Mouse (Mus musculus) testis, adult 2 months (tissue): Measurements from ENCODE around the gene Ccl3.

Experiments
- CTCF ChIP-seq: fragments of 200-500 bp; IDR thresholded peaks from 2 replicates; pipeline ENCODE4 v1.5.1; 2012; ENCODE audit warnings: low read depth, mild to moderate bottlenecking, inconsistent platforms, low read length, moderate library complexity; ENCODE audit not compliant: control insufficient read depth, insufficient read depth, insufficient replicate concordance
- POLR2A ChIP-seq: fragments of 200-500 bp; IDR thresholded peaks from 2 replicates; pipeline ENCODE4 v1.6.1; 2012; ENCODE audit warnings: low read depth, mild to moderate bottlenecking, inconsistent platforms, low read length, moderate library complexity; ENCODE audit not compliant: control insufficient read depth

DNA sequence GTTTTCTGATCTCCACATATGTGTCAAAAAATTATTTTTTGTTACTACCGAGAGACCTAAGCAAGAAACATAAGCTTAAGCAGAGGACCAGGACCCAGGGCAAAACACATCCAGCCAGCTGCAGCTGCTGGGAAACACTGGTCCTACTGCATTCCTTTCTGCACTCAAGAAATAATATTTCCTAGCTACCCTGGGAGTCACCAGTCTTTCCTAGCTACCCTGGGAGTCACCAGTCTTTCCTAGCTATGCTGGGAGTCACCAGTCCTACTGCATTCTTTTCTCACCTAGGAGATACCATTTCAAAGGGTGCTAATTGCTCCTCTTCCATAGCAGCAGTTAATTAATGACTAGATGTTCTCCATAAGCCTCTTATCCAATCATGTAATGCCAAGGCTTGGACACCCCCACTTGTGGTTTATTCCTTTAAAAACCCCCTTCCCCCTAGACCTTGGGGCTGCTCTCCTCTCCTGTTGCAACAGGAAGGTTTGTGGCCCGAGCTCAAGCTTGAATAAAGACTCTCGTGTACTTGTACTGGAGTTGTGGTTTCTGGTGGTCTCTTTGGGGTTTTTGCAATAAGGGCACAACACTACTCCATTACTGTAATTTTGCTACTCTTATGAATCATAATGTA is 50.8 kb downstream of the Ccl3 start:
- TF ChIP-seq POLR2A (no peak), CTCF (no peak)
